Mouse (Mus musculus): Measurements from ENCODE around the gene Pcsk5.

- no peak for TF ChIP-seq CTCF (IDR thresholded peaks at IDR 0.05; ENCODE audit: borderline replicate concordance, insufficient read depth, low read depth, low read length)
- TF ChIP-seq POLR2A (IDR thresholded peaks at IDR 0.05; ENCODE audit: borderline replicate concordance, insufficient read depth, low read length): no peak
Observed at GRCm38 (mm10) chr19:17409351-17409750, 428.1 kb downstream of the Pcsk5 start.
